Mouse (Mus musculus): ENCODE data around the gene Mvd.
A peak's percentile ranks its signal among the peaks of the same experiment; 100 is the strongest.

The Mvd gene

DNA sequence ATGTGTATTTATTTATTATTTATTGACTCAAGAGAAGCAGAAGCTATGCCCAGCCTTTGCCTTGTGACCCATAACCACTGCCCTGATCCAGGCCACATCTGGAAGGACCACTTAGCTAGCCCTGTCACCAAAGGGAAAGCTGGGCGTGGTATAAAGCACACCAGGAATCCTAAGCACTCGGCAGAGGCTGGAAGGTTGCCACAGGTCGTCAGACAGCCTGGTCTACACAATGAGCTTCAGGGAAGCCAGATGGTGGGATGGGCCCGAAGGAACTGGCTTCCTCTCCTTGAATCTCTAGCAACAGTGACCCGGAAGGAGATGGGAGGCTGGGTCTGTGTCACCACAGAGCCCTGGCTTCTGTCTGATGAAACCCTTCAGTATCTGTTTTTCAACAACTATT, 19.6 kb downstream of the Mvd start:
- peak; percentile 56 to 73 for DNase-seq

DNA sequence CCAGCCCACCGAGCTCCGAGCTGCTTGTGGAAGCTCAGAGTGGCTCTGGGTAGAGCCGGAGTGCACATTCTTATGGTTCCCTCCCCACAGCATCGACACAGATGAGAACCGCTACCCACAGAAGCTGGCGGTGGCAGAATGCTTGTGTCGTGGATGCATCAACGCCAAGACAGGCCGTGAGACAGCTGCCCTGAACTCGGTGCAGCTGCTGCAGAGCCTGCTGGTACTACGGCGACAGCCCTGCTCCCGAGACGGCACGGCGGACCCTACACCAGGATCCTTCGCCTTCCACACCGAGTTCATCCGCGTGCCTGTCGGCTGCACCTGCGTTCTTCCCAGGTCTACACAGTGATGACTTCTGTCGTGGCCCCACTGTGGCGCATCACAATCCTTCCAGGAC, 20.0 kb downstream of the Mvd start:
- DNase-seq = no peak

DNA sequence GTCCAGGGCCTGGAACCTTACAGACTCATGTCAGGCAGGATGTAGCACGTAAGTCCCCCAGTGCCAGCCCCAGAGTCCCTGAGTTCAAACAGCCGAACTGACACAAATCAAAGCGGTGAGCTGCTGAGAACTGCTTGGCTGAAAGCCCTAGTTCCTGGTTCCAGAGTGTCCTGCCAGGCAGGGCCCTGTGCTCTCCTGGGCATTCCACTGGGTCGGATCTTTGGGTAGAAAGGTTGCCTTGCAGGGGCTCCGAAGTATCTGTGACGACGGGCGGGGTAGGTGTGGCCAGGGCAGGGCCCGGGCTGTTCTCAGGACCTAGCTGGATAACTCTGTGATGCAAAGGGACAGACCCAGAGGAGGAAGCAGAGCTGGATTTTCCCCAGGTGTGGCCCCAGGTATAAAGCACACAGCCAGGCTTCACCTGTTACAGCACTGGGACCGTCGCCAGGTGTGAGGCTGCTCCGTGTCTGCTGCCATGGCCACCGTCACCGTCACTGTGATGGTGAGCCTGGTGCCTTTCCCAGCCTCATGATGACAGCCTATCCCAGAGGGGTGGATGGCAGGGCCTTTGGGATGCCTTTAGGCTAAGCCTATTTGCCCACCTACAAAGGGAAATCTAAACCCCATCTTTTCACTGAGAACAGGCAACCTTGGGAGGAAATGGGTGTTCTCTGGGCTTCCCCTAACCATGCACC, 21.7 kb downstream of the Mvd start, which contains the start of gene Il17c:
Gene Il17c, plus strand, starts transcription at position 645 of the 695 bp plus-strand sequence.
- peak; percentile 62 to 78 for DNase-seq

DNA sequence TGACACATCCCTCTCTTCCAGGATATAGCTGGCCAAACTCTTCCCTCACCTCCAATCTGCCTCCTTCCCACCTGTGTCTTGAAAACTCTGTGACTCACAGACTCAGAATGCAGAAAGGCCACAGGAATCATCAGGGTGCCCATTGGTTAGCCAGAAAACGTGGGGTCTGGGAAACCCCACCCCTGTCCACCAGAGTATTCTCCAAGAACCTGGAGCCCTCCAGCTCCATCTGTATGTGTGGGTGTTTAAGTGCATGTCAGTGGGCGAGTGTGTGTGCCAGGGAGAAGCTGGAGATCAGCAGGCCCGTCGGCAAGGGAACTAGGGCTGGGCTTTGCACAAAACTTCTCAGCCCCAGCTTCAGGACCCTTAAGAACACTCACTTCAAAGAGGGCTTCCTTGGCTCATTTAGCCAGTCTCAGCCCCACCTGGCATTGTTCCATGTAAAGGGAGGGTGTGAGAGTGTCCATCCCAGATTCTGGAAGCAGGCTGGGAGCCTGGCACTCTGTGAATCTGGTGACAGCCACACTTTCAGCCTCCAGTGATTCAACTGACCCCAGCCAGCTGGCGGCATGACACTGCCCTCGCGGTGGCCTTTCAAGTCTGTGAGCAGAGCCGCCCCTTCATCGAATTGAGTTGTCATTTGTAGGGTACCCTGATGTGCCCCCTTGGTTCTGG, 23.2 kb downstream of the Mvd start:
- DNase-seq = peak; percentile 65 to 73

DNA sequence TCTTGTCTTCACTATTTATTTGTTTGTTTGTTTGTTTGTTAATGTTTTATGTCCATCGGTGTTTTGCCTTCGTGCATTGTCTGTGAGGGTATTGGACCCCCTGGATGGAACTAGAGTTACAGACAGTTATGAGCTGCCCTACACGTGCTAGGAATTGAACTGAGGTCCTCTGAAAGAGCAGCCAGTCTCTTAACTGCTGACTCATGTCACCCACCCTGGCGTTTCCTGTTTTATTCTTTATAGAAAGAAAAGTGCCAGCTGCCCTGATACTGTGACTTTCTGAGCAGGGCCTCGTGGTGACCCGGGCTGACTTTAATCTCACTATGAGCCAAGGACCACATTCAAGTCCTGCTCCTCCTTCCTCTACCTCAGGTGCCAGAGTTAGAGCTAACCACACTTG, 27.7 kb downstream of the Mvd start:
- DNase-seq = no peak

DNA sequence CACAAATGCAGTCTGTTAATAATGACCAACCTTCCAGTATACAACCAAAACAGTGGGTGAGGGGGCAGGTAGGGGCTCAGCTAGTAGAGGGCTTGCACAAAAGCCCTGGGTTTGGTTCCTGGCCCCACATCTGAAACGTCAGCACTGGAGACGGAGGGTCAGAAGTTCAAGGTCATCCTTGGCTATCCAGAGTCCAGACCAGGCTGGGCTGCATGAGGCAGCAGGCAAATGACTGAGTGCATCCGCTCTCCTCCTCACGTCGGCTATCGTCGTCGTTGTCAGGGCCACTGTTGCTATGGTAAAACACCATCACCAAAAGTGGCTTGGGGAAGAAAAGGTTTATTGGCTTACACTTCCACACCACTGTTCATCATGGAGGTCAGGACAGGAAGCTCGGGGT, 28.9 kb downstream of the Mvd start:
- no peak for DNase-seq

DNA sequence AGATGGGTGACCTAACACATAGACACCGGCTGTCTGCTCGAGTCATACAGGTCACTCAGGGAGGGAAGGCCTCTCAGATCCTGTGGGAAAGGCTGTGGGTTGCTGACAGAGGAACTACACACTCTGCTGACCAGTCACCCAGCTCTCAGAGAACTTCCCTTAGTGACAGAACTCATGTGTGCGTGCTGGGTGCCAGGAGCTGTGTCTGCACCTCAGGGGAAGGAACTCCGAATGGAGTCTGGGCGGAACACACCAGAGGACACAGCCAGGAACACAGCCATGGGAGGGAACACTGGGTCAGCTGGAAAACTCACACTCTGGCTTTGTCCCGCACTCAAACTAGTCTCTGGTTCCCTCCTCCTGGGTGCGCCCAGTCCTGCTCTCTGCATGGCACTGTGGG, 35.5 kb downstream of the Mvd start:
- DNase-seq = no peak

DNA sequence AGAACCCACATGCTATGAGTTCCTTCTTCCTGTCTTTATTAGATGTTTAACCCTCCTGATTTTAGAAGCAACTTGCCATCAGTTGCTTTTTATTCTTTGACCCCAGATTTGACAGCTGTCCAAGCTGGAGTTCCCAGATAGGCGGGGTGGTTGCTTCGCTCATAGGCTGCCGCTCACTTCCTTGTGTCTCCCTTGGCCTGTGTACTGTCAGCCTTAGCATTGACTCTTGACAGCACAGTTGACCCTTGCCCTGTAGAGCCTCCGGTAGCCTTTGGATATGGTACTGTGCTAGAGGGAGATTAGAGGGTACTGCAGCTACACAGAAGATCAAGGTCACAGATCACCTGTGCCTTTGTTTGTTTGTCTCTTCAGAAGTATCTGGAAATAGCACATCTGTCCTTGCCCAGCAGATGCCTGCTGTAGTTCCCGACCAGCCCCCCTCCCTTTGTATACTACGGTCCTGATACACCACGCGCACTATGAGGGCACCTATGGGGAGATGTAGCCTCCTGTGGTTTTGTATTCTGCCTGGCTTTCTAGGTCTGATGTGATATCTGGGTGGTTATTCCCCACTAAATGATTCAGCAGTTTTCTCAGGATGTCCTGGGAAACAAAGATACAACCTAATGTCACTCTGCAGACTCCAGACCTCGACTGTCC, 37.9 kb downstream of the Mvd start:
- no peak for DNase-seq

DNA sequence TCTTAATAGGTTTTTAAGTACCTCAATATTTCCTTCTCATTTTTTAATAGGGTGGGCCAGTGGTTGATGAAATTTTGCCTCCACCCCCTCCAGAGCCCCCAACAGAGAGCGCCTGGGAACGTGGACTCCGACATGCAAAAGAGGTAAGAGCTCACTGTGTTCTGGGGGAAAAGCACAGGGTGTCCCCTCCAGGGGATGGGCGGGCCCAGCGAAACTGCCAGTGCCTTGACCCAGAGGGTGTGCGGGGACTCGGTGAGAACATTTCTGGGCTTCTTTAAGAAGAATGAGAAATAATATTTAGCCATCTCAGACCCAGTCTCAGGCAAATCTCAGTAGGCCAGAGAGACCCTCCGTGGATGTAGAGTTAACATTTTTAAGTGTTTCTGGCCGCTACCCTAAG, 45.0 kb downstream of the Mvd start:
- DNase-seq = no peak

DNA sequence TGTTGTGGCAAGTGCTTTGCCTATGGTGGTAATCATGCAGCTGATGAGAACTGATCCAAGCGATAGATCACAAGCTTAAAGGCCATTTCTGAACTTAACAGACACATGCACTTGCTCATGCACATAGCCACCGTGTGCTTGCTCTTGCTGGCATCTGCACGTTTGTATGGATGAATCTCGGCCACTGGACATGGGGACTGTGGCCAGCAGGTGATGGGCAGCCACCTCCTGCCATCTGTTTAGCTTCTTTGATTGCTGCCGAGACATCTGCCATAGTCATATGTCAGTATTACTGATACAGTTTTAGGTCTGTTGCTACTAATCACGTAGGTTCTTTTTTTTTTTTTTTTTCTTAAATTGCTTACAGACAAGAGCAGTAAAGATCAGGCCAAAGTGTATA, 47.9 kb downstream of the Mvd start:
- peak; percentile 71 to 73 for DNase-seq

DNA sequence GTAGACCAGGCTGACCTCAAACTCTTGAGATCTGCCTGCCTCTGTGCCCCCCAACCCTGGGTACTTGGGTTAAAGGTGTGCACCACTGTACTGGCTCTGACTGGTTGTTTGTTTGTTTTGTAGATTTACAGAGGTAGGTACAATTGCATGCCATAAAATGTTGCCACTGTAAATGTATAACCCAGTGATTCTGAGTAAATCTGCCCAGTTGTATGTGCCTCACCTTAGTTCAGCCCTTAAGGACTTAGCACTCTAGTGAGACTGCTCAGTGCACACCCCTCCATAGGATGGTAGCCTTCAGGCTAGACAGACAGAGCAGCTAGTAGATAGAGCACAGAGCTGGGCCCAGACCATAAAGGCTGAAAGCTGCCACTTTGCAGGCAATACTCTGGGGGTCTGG, 49.5 kb downstream of the Mvd start:
- no peak for DNase-seq

DNA sequence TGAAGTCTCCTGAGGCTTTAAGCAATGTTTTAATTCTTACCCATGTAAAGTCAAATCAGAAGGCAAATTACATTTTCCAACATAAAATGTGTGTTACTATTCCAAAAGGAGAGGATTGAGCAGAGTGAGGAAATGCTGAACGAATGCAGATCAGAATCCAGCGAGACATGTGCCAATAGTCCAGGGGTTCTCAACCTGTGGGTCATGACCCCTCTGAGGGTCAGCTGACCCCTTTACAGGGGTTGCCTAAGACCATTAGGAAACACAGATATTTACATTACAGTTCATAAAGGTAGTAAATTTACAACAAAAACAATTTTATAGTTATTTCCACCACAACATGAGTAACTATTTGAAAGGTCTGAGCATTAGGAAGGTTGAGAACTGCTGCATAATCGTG, 52.5 kb downstream of the Mvd start:
- no peak for DNase-seq

DNA sequence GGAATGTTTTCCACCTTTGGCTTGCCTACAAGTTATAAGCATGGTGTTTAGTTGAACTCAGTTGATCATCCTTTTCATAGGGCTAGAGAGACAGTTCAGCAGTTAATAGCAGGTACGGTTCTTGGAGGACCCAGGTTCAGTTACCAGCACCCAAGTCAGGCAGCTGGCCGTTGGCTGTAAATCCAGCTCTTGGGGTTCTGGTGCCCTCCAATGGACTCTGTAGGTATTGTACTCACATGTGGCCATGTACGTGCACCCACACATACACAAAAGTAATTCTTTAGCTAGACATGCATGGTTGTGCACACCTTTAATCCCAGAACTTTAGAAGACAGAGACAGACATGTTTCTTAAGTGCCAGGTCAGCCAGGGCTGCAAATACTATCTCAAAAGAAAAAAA, 53.9 kb downstream of the Mvd start:
- DNase-seq = no peak

Measured in cerebellum, postnatal 14 days (tissue).